Mouse (Mus musculus) urinary bladder, postnatal 14 days (tissue): ENCODE data around the gene Tnni2.
A peak's percentile ranks its signal among the peaks of the same experiment; 100 is the strongest.

Source experiments
- DNase-seq: peaks from one replicate; pipeline ENCODE4 v3.0.0; 2021; ENCODE audit warnings: low spot score

The Tnni2 gene

DNA sequence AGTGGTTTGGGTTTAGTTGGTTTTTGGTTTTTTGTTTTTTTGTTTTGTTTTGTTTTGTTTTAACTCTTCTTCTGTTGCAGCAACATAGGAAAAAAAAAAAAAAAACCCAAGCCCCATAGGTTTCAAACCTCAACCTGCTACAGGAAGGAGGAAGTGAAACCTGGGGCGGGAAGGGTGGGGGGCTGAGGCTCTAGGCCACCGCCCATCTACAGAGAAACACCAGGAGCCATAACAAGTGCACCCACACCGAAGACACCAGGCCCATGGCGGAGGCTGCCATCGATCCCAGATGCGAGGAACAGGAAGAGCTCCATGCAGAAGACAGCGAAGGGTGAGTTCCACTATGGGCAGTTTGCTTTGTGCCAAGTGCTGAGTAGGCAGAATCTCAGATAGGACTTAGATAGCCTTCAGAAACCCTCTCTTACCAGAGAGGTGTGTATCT is 19.0 kb downstream of the Tnni2 start, which contains the start of gene Lsp1:
Lsp1 (plus strand) TSS at position 174 of the 442 bp plus-strand sequence.
- DNase-seq: no peak

DNA sequence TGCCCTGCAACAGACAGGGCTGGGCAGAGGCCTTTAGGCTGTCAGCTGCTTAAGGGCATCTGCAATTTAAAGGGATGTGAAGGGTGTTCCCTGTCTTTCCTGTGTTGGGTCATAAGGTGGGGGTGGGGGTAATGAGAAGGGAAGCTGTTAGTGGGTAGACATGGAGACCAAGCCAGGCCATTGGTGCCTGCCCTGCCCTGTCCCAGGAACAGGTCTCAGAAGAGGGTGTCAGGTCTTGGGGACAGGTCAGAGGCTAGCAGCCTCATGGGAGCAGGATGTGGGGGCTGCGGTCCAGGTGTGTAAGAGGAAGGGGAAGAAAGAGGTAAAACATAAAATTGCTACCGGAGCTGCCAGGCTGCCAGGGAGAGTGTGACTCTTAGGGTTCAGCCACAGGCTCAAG is 19.8 kb downstream of the Tnni2 start:
- DNase-seq: no peak

GRCm38 (mm10) chr7:142462190-142462589 is 20.6 kb downstream of the Tnni2 start:
- DNase-seq: no peak

DNA sequence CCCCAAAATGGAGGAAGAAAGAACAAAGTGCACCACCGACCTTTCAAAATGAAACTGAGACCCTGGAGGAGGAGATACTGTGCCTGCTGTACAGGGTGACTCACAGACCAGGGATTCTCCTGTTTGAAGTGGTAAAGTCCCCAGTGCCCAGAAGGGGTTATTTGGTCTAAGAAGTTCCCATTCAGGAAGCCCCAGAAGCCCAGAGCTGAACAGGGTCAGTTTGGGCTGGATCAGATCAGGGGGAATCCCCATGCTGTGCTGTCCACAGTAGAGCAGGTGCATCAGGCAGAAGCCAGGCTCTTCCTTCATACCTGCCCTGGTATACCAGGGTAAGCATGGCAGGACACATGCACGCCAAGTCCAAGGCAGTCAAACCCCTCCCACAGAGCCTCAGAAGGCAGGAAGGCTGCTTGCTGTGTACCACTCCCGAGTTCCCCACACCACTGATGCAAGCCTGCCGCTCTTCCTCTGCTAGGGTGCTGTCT is 21.0 kb downstream of the Tnni2 start:
- no peak for DNase-seq

DNA sequence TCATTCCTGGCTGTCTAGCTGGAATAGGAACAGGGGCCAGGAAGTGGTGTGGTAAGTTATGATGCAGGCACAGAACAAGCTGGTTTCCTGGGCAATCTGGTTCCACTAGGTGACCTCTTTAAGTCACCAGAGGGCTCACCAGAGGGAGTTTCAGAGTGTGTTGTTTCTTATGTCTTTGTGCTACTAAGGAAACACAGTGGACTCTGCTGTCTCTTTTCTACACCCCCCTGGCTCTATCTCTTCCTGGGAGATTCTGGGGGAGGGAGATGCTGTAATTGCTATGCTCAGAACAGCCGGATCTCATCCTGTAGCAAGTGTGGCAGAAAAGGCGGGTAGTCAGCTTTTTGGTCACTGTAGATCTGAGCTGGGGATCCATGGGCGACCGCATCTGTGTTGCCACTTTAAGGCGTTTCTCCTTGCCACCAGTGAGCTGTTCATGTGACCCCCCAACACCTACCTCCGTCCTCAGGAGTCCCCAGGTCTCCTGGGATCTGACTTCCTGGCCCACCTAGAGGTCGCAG is 28.6 kb downstream of the Tnni2 start:
- DNase-seq: no peak

DNA sequence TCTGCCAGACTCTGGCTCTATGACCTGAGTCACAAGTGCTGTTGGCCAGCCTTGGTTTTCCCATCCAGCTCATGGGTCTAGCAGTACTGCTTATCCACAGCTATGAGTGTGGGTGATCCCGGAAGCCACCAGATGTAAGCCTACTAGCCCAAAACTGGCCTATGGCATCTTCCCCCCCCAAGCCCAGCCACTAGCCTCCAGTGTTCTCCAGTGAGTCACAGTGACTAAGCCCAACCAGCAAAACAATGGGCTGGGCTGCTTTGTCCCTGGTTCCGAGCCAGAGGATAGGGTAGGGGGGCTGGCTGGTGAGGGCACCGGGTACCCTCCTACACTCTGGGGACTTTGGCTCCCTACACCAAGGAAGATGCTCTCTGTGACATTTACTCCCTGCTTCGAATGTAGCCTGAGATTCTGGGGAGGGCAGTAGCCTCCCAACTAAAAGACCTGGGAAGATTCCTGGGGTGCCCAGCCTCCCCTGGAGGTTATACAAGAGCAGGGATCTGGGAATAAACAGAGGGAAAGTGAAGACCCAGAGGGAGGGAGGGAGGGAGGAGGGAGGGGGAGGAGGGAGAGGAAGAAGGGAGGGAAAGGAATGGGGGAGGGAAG is 29.3 kb downstream of the Tnni2 start:
- peak; percentile 75 for DNase-seq

- no peak for DNase-seq
Observed at GRCm38 (mm10) chr7:142471414-142471861, 29.8 kb downstream of the Tnni2 start.

GRCm38 (mm10) chr7:142471884-142472570 is 30.4 kb downstream of the Tnni2 start:
- no peak for DNase-seq

- no peak for DNase-seq
Observed at GRCm38 (mm10) chr7:142472936-142473335, 31.3 kb downstream of the Tnni2 start.

GRCm38 (mm10) chr7:142473476-142473875 is 31.9 kb downstream of the Tnni2 start:
- no peak for DNase-seq

GRCm38 (mm10) chr7:142474799-142475198 is 33.2 kb downstream of the Tnni2 start:
- DNase-seq: peak; percentile 70

GRCm38 (mm10) chr7:142475641-142476040 is 34.0 kb downstream of the Tnni2 start:
- no peak for DNase-seq

GRCm38 (mm10) chr7:142476271-142476670 is 34.7 kb downstream of the Tnni2 start:
- DNase-seq: no peak

DNA sequence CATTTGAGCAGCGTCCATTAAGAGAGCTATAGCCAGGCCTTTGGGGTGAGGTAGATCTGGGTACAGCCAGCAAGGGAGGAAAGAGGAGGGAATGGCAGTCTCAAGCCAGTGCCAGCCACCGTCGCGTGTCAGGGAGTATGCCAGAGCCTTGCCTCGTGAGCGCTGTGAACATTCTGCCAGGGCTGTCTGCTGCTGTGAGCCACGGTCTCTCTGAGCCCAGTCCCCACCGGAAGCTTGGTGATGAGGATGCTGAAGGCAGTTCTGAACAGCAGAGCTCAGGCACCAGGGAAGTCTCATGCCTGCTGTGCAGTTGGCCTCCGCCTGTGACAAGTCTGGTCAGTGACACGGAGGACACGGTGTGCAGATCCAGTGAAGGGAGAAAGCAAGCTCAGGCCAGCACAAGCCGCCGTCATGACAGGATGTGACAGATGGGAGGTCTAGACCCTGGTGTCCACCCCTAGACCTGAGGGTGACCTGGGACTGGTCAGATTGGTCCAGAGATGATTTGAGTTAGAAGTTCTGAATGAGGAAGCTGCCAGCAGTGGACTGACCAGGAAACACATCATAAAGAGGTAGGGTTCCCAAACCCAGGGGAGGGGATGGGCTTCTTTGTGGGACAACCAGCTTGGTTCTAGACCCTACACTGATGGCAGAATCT is 35.3 kb downstream of the Tnni2 start:
- peak; percentile 46 for DNase-seq

DNA sequence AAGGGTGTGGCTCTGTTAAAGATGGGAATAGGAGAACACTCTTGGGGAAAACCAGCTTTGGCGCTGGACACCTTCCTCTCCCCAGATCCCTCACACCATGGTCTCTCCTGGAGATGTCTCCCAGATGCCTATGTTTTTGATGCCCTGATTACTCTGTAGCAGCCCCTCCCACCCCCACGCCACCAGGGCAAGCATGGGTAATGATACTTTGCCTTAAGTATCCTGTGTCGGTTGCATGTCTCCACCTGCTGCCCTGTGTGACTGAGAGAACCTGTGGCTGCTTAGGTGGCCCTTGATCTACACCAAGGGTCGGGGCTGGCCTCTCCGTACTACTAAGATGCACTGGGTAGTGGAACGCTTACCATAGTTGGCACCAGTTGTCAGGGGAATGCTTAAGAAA is 36.4 kb downstream of the Tnni2 start:
- DNase-seq: no peak

DNA sequence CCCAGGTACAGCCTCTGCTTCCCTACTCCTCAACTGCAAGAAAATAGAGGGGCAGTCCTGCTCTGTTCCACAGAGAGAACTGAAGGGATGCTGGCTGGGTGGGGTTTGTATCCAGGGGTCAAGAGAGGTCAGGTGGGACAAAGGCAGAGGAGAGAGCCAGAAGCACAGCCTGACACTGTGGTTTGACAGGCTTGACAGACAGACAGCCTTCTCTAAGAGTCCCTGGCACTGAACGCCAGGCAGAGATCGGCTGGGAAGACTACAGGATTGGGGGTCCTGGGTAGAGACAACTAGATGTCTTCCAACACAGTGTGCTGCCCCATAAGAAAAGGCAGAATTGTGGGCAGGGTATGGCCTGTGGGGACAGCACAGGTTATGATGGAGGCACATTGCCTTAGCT is 37.0 kb downstream of the Tnni2 start:
- no peak for DNase-seq

GRCm38 (mm10) chr7:142479307-142479706 is 37.7 kb downstream of the Tnni2 start:
- no peak for DNase-seq

GRCm38 (mm10) chr7:142479886-142480285 is 38.3 kb downstream of the Tnni2 start:
- no peak for DNase-seq

DNA sequence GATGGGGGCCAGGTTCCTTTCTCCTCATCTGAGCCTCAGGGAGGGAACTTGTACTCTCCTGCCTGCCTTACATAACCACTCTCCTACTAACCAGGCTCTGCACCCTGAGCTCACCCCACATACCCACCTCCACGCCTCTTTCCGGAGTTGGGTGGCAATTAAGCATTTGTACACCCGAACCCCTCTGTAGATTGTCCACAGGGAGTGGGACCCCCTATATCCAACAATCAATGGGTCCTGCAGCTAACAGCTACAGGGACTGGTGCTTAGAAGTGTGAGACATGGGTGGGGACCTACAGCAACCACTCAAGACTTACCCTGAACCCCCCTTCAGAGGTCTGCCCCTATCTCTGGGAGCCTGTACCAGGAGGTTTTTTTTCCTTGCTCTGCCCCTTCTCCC is 39.1 kb downstream of the Tnni2 start:
- DNase-seq: no peak

- peak; percentile 74 for DNase-seq
Observed at GRCm38 (mm10) chr7:142481186-142481567, 39.6 kb downstream of the Tnni2 start.

- DNase-seq: peak; percentile 76
Observed at GRCm38 (mm10) chr7:142481568-142482255, 40.1 kb downstream of the Tnni2 start.

- DNase-seq: no peak
Observed at GRCm38 (mm10) chr7:142482256-142482609, 40.6 kb downstream of the Tnni2 start.
